Mouse (Mus musculus): ENCODE data around the gene Numb. TPM values are rescaled to one million over a fixed set of nuclear protein-coding genes. Genes with fewer than 3 reads are reported as not detected.
"Not testable (repeated sequence)": the region's sequence is repeated elsewhere in the genome, so short reads cannot be mapped to it uniquely, and the experiment has no call there.

Numb gene
- polyA plus RNA-seq, 1 experiment from 2014 or later = 16.8 TPM

- WGBS (ENCODE audit: insufficient replicate concordance) = 27% methylated on average over 8 of the region's 8 CpGs
- Histone ChIP-seq H3K9ac (ENCODE audit: low read depth, low read length) (no peak overlapping the region), H3K27ac (ENCODE audit: low read length) (no peak overlapping the region), H3K4me1 (ENCODE audit: control insufficient read depth, low read depth, low read length) (peaks cover 24% of the 10 kb centered on the region), H3K36me3 (ENCODE audit: control insufficient read depth, insufficient read depth) (no peaks in the 10 kb centered on the region), H3K9me3 (replicated peaks; ENCODE audit: control insufficient read depth, low read length) (no peaks in the 10 kb centered on the region), H3K4me3 (ENCODE audit: low read depth, low read length) (no peak overlapping the region), H3K4me2 (ENCODE audit: low read depth, low read length) (no peak overlapping the region), H3K27me3 (ENCODE audit: control insufficient read depth, insufficient read depth, low read depth, low read length) (no peaks in the 10 kb centered on the region)
- no peak for ATAC-seq (ENCODE audit: low read depth)
Observed at GRCm38 (mm10) chr12:83947260-83947811, 25.6 kb upstream of the Numb start.

DNA sequence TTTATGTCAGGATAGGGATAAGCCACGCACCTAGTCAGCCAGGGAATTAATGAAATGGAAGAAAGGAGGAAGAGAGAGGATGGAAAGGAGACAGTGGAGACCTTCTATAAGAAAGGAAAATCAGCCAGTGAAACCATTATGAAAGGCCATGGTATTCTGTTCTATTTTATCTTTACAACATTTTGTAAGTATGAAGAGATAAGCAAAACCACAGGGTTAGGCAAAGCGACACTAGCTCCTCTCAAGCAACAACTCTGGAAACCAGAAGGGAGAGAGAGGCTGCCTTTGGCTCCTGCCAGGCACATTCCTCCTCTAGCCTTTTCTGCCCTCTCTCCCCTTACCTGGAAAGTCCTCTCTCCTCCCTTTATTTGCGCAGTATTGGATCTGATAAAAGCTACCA, 20.2 kb upstream of the Numb start:
- no peak for ATAC-seq (ENCODE audit: low read depth)
- 39% methylated on average over 3 of the region's 3 CpGs for WGBS (ENCODE audit: insufficient replicate concordance)

DNA sequence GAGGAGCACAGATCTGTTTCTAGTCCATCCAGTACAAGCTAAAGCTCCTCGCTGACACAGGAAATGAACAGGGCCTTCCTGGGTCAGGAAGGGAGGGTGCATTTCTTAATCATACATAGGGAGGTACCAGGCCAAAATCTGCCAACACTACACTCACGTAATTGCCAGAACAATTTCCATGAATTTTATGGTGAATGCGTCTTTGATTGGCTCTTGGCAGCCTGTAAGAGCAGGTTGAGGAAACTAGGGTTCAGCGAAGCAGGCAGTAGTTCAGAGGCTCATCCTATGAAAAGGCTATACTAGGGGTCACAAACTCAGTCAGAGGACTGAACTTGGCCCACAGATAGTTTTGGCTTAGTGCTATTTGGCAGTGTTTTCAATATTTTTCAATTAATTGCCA, 18.3 kb upstream of the Numb start:
- Histone ChIP-seq H3K4me1 (ENCODE audit: control insufficient read depth, low read depth, low read length) (peaks cover 7% of the 10 kb centered on the region; the same call in 1 of the 2 replicates), H3K4me2 (ENCODE audit: low read depth, low read length) (no peak overlapping the region), H3K9me3 (replicated peaks; ENCODE audit: control insufficient read depth, low read length) (no peaks in the 10 kb centered on the region), H3K9ac (ENCODE audit: low read depth, low read length) (no peak overlapping the region), H3K4me3 (ENCODE audit: low read depth, low read length) (no peak overlapping the region), H3K27me3 (ENCODE audit: control insufficient read depth, insufficient read depth, low read depth, low read length) (no peaks in the 10 kb centered on the region), H3K27ac (ENCODE audit: low read length) (no peak overlapping the region), H3K36me3 (ENCODE audit: control insufficient read depth, insufficient read depth) (no peaks in the 10 kb centered on the region)
- WGBS (ENCODE audit: insufficient replicate concordance) = 55% methylated on average over 4 of the region's 4 CpGs
- ATAC-seq (ENCODE audit: low read depth) = no peak

More for the DNA sequence above, 20.2 kb upstream of the Numb start:
- Histone ChIP-seq H3K4me1 (ENCODE audit: control insufficient read depth, low read depth, low read length) (peaks cover 7% of the 10 kb centered on the region; the same call in 1 of the 2 replicates), H3K9ac (ENCODE audit: low read depth, low read length) (no peak overlapping the region), H3K27ac (ENCODE audit: low read length) (no peak overlapping the region), H3K27me3 (ENCODE audit: control insufficient read depth, insufficient read depth, low read depth, low read length) (no peaks in the 10 kb centered on the region), H3K9me3 (replicated peaks; ENCODE audit: control insufficient read depth, low read length) (no peaks in the 10 kb centered on the region), H3K36me3 (ENCODE audit: control insufficient read depth, insufficient read depth) (no peaks in the 10 kb centered on the region), H3K4me3 (ENCODE audit: low read depth, low read length) (no peak overlapping the region), H3K4me2 (ENCODE audit: low read depth, low read length) (no peak overlapping the region)

DNA sequence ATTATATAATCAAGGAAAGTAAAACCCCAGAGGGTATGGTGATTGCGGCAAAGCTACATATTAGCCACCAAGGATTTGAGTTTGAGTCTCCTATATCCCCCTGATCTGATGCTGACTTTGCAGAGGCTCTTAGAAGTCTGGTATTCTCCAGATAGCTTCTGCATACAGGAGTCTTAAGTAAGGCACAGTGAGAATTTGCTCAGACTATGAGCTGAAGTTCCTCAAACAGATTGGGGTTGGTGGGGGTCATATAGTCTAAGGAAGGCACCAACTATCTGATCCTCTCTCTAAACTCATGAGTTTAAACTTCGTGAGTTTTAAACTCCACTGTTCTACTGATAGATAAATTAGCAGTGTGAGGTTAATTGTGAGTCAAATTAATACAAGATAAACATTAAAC, 17.6 kb upstream of the Numb start:
- Histone ChIP-seq H3K27ac (ENCODE audit: low read length) (no peak overlapping the region), H3K9ac (ENCODE audit: low read depth, low read length) (no peak overlapping the region), H3K4me2 (ENCODE audit: low read depth, low read length) (no peak overlapping the region), H3K4me1 (ENCODE audit: control insufficient read depth, low read depth, low read length) (peaks cover 7% of the 10 kb centered on the region; the same call in 1 of the 2 replicates), H3K27me3 (ENCODE audit: control insufficient read depth, insufficient read depth, low read depth, low read length) (no peaks in the 10 kb centered on the region), H3K36me3 (ENCODE audit: control insufficient read depth, insufficient read depth) (no peaks in the 10 kb centered on the region), H3K4me3 (ENCODE audit: low read depth, low read length) (no peak overlapping the region), H3K9me3 (replicated peaks; ENCODE audit: control insufficient read depth, low read length) (no peaks in the 10 kb centered on the region)
- ATAC-seq (ENCODE audit: low read depth) = no peak
- 56% methylated on average over 2 of the region's 2 CpGs for WGBS (ENCODE audit: insufficient replicate concordance)

GRCm38 (mm10) chr12:83938592-83938991, 16.9 kb upstream of the Numb start:
- H3K36me3 ChIP-seq (ENCODE audit: control insufficient read depth, insufficient read depth); H3K27ac ChIP-seq (ENCODE audit: low read length); H3K9ac ChIP-seq (ENCODE audit: low read depth, low read length); H3K27me3 ChIP-seq (ENCODE audit: control insufficient read depth, insufficient read depth, low read depth, low read length); H3K4me2 ChIP-seq (ENCODE audit: low read depth, low read length); ATAC-seq (ENCODE audit: low read depth); H3K4me1 ChIP-seq (ENCODE audit: control insufficient read depth, low read depth, low read length); H3K9me3 ChIP-seq (replicated peaks; ENCODE audit: control insufficient read depth, low read length); H3K4me3 ChIP-seq (ENCODE audit: low read depth, low read length): not testable (repeated sequence)
- WGBS (ENCODE audit: insufficient replicate concordance) = 34% methylated on average over 1 of the region's 1 CpGs

DNA sequence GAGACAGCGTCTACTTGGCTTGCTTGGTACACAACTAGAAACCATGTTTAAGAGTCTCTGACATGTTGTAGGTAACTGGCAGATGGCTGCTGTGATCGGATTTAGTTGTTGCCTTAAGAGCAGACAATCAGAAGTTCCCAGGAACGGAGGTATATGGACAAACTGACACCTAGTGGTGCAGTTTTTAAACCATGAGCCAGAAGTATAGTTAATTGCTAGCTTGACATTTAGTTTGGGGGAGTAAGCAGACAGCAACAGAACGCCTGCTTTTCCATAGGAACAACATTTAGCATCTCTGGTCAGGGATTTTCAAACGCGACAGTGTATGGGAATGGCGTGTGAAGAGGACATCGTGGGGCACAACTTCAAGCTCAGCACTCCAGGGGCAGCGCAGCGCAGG, 15.9 kb upstream of the Numb start:
- Histone ChIP-seq H3K4me2 (ENCODE audit: low read depth, low read length) (no peak overlapping the region), H3K4me3 (ENCODE audit: low read depth, low read length) (no peak overlapping the region)
- 57% methylated on average over 10 of the region's 10 CpGs for WGBS (ENCODE audit: insufficient replicate concordance)

DNA sequence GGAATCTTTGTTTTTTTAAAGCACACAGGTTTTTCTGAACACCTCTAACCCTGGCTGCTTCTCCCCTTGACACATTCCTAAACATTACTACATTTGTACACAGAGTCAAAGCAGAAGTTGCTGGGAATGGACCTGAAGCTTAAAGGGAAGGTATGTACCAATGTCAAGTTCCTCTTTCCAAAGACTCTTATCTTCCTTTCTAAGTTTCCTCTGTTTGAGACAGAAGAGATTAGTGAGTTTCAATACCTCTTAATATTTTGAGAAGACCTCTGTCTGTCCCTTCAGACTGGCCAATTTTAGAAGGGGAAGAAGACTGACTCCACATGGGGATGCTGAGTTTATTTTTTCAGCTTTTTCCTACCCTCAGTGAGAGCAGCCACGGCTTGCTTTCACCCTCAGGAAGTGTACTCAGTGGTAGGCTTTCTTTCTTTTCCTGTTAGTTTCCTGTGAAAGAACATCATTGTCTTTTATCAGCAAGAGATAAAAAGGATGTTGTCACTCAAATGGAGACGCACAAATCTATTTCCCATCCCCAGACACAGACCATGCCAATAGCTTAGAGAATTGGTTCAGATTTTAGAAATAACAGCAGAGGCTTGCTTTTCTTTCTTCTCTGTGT, 7.6 kb upstream of the Numb start:
- H3K4me3 ChIP-seq (ENCODE audit: low read depth, low read length) = no peak overlapping the region
- 6% methylated on average over 2 of the region's 2 CpGs for WGBS (ENCODE audit: insufficient replicate concordance)
- no peaks in the 10 kb centered on the region for H3K27me3 ChIP-seq (ENCODE audit: control insufficient read depth, insufficient read depth, low read depth, low read length)
- ATAC-seq (ENCODE audit: low read depth) = 0 out of 2 replicates have a peak, but pooled peaks have one; percentile 19
- peaks cover 6% of the 10 kb centered on the region for H3K4me1 ChIP-seq (ENCODE audit: control insufficient read depth, low read depth, low read length)
- no peaks in the 10 kb centered on the region for H3K9me3 ChIP-seq (replicated peaks; ENCODE audit: control insufficient read depth, low read length)
- no peak overlapping the region for H3K4me2 ChIP-seq (ENCODE audit: low read depth, low read length)
- H3K36me3 ChIP-seq (ENCODE audit: control insufficient read depth, insufficient read depth) = no peaks in the 10 kb centered on the region
- H3K27ac ChIP-seq (ENCODE audit: low read length) = no peak overlapping the region
- no peak overlapping the region for H3K9ac ChIP-seq (ENCODE audit: low read depth, low read length)

More for the DNA sequence above, 15.9 kb upstream of the Numb start:
- H3K4me1 ChIP-seq (ENCODE audit: control insufficient read depth, low read depth, low read length) = peaks cover 7% of the 10 kb centered on the region; the same call in 1 of the 2 replicates
- ATAC-seq (ENCODE audit: low read depth) = no peak
- H3K9me3 ChIP-seq (replicated peaks; ENCODE audit: control insufficient read depth, low read length) = no peaks in the 10 kb centered on the region
- H3K36me3 ChIP-seq (ENCODE audit: control insufficient read depth, insufficient read depth) = no peaks in the 10 kb centered on the region
- H3K27ac ChIP-seq (ENCODE audit: low read length) = no peak overlapping the region
- H3K27me3 ChIP-seq (ENCODE audit: control insufficient read depth, insufficient read depth, low read depth, low read length) = no peaks in the 10 kb centered on the region
- H3K9ac ChIP-seq (ENCODE audit: low read depth, low read length) = no peak overlapping the region

DNA sequence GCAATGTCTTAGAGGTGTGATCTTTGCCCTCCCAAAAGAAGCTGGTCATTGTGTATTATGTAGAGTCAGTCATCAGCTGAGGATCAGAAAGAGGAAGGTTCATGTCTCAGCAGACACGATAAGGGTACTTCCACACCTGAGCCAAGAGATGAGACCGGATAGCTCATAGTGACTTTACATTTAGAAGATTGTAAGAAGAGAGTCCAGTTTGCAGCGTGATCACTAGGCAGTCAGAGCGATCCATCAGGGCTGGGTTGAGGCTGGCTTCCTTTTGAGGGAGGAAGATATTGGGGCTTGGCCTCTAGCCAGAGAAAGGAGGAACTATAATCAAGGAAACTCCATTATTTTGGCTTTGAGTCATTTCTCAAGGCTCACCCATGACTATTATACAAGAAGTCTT, 6.0 kb upstream of the Numb start:
- no peaks in the 10 kb centered on the region for H3K36me3 ChIP-seq (ENCODE audit: control insufficient read depth, insufficient read depth)
- ATAC-seq (ENCODE audit: low read depth) = no peak
- H3K9me3 ChIP-seq (replicated peaks; ENCODE audit: control insufficient read depth, low read length) = no peaks in the 10 kb centered on the region
- H3K4me2 ChIP-seq (ENCODE audit: low read depth, low read length) = no peak overlapping the region
- WGBS (ENCODE audit: insufficient replicate concordance) = 15% methylated on average over 4 of the region's 4 CpGs
- peaks cover 15% of the 10 kb centered on the region for H3K4me1 ChIP-seq (ENCODE audit: control insufficient read depth, low read depth, low read length)
- H3K27ac ChIP-seq (ENCODE audit: low read length) = no peak overlapping the region
- H3K4me3 ChIP-seq (ENCODE audit: low read depth, low read length) = no peak overlapping the region
- no peak overlapping the region for H3K9ac ChIP-seq (ENCODE audit: low read depth, low read length)
- no peaks in the 10 kb centered on the region for H3K27me3 ChIP-seq (ENCODE audit: control insufficient read depth, insufficient read depth, low read depth, low read length)

GRCm38 (mm10) chr12:83926061-83926460, 4.3 kb upstream of the Numb start:
- no peaks in the 10 kb centered on the region for H3K9me3 ChIP-seq (replicated peaks; ENCODE audit: control insufficient read depth, low read length)
- ATAC-seq (ENCODE audit: low read depth) = no peak
- H3K36me3 ChIP-seq (ENCODE audit: control insufficient read depth, insufficient read depth) = no peaks in the 10 kb centered on the region
- H3K4me3 ChIP-seq (ENCODE audit: low read depth, low read length) = no peak overlapping the region
- H3K4me2 ChIP-seq (ENCODE audit: low read depth, low read length) = no peak overlapping the region
- peaks cover 19% of the 10 kb centered on the region for H3K4me1 ChIP-seq (ENCODE audit: control insufficient read depth, low read depth, low read length)
- no peak overlapping the region for H3K9ac ChIP-seq (ENCODE audit: low read depth, low read length)
- no peaks in the 10 kb centered on the region for H3K27me3 ChIP-seq (ENCODE audit: control insufficient read depth, insufficient read depth, low read depth, low read length)
- 56% methylated on average over 2 of the region's 2 CpGs for WGBS (ENCODE audit: insufficient replicate concordance)
- H3K27ac ChIP-seq (ENCODE audit: low read length) = no peak overlapping the region

Data from liver, embryonic 16.5 days (tissue).